Mouse (Mus musculus) kidney, adult 2 months (tissue): Measurements from ENCODE around the gene Tob1.

Source experiments
- CTCF ChIP-seq: fragments of 200-500 bp; conservative IDR thresholded peaks from 2 replicates; pipeline ENCODE4 v1.5.1; 2011; ENCODE audit warnings: low read depth, mild to moderate bottlenecking, control low read depth, low read length, moderate library complexity, mixed read lengths; ENCODE audit not compliant: insufficient read depth, insufficient read length
- POLR2A ChIP-seq: fragments of 200-500 bp; IDR thresholded peaks from one replicate; pipeline ENCODE4 v1.6.1; 2011; ENCODE audit warnings: low read depth, low read length, control low read depth

GRCm38 (mm10) chr11:94239706-94240105 is 28.5 kb downstream of the Tob1 start:
- TF ChIP-seq CTCF, result no peak
- no peak for TF ChIP-seq POLR2A
